Mouse (Mus musculus): Measurements from ENCODE around the gene Gtf3c3. TPM values are rescaled to one million over a fixed set of nuclear protein-coding genes. Genes with fewer than 3 reads are reported as not detected.
A peak's percentile ranks its signal among the peaks of the same experiment; 100 is the strongest.

Gene Gtf3c3
- 34.5 and 41.3 TPM in 2 replicates for polyA plus RNA-seq (2014; fragmentation: Nextera tagmentation; extraction: Ambion mirVana)

GRCm38 (mm10) chr1:54438340-54439079 lies at the start of gene Gtf3c3:
Gene Gtf3c3 (minus strand): TSS chr1:54438971.
- WGBS = 3% methylated on average over 39 of the region's 39 CpGs
- peak within 1 kb of the TSS; percentile 64 for H3K4me3 ChIP-seq (ENCODE audit: low read depth, low read length)
- H3K9ac ChIP-seq (ENCODE audit: low read length) = peak within 1 kb of the TSS; percentile 91
- H3K4me2 ChIP-seq = peak within 1 kb of the TSS; percentile 75
- no peaks in the 10 kb centered on the region for H3K4me1 ChIP-seq (ENCODE audit: control insufficient read depth, insufficient read depth, low read length)
- peak; percentile 99 for ATAC-seq (ENCODE audit: low FRiP score)
- no peaks in the 10 kb centered on the region for H3K9me3 ChIP-seq (ENCODE audit: control insufficient read depth, low read length)
- H3K36me3 ChIP-seq (ENCODE audit: control insufficient read depth, insufficient read depth, low read length) = no peaks in the 10 kb centered on the region
- H3K27ac ChIP-seq (ENCODE audit: low read depth, low read length) = no peak within 1 kb of the TSS
- H3K27me3 ChIP-seq (ENCODE audit: control insufficient read depth, insufficient read depth, low read length) = no peaks in the 10 kb centered on the region
- peak; percentile 98 for DNase-seq (ENCODE audit: low spot score, missing footprints)

- peak; percentile 85 for DNase-seq (ENCODE audit: low spot score, missing footprints)
- Histone ChIP-seq H3K27ac (ENCODE audit: low read depth, low read length) (no peak overlapping the region; the same call in 1 of the 2 replicates), H3K4me1 (ENCODE audit: control insufficient read depth, insufficient read depth, low read length) (no peaks in the 10 kb centered on the region), H3K9me3 (ENCODE audit: control insufficient read depth, low read length) (no peaks in the 10 kb centered on the region), H3K9ac (ENCODE audit: low read length) (no peak overlapping the region), H3K4me3 (ENCODE audit: low read depth, low read length) (no peak overlapping the region), H3K27me3 (ENCODE audit: control insufficient read depth, insufficient read depth, low read length) (no peaks in the 10 kb centered on the region), H3K4me2 (no peak overlapping the region), H3K36me3 (ENCODE audit: control insufficient read depth, insufficient read depth, low read length) (peaks cover 4% of the 10 kb centered on the region; the same call in 1 of the 2 replicates)
- peak; percentile 94 for ATAC-seq (ENCODE audit: low FRiP score)
- WGBS = 65% methylated on average over 3 of the region's 3 CpGs
These were observed 46.1 kb upstream of the Gtf3c3 start for GRCm38 (mm10) chr1:54484744-54485420.

- Histone ChIP-seq H3K4me1 (ENCODE audit: control insufficient read depth, insufficient read depth, low read length) (no peaks in the 10 kb centered on the region), H3K27me3 (ENCODE audit: control insufficient read depth, insufficient read depth, low read length) (no peaks in the 10 kb centered on the region), H3K4me3 (ENCODE audit: low read depth, low read length) (no peak overlapping the region), H3K4me2 (no peak overlapping the region), H3K9me3 (ENCODE audit: control insufficient read depth, low read length) (no peaks in the 10 kb centered on the region), H3K36me3 (ENCODE audit: control insufficient read depth, insufficient read depth, low read length) (peaks cover 4% of the 10 kb centered on the region; the same call in 1 of the 2 replicates), H3K9ac (ENCODE audit: low read length) (no peak overlapping the region), H3K27ac (ENCODE audit: low read depth, low read length) (no peak overlapping the region)
- 93% methylated on average over 12 of the region's 12 CpGs for WGBS
- no peak for ATAC-seq (ENCODE audit: low FRiP score)
- DNase-seq (ENCODE audit: low spot score, missing footprints) = peak; percentile 53
These were observed 41.7 kb upstream of the Gtf3c3 start for GRCm38 (mm10) chr1:54480491-54480890.

GRCm38 (mm10) chr1:54468662-54469061 lies 29.9 kb upstream of the Gtf3c3 start:
- DNase-seq (ENCODE audit: low spot score, missing footprints) (no peak), ATAC-seq (ENCODE audit: low FRiP score) (no peak)
- no peak overlapping the region for H3K4me3 ChIP-seq (ENCODE audit: low read depth, low read length)
- no peak overlapping the region for H3K4me2 ChIP-seq
- no peaks in the 10 kb centered on the region for H3K27me3 ChIP-seq (ENCODE audit: control insufficient read depth, insufficient read depth, low read length)
- H3K9ac ChIP-seq (ENCODE audit: low read length) = no peak overlapping the region
- H3K9me3 ChIP-seq (ENCODE audit: control insufficient read depth, low read length) = no peaks in the 10 kb centered on the region
- no peaks in the 10 kb centered on the region for H3K36me3 ChIP-seq (ENCODE audit: control insufficient read depth, insufficient read depth, low read length)
- no peak overlapping the region for H3K27ac ChIP-seq (ENCODE audit: low read depth, low read length)
- H3K4me1 ChIP-seq (ENCODE audit: control insufficient read depth, insufficient read depth, low read length) = no peaks in the 10 kb centered on the region

DNA sequence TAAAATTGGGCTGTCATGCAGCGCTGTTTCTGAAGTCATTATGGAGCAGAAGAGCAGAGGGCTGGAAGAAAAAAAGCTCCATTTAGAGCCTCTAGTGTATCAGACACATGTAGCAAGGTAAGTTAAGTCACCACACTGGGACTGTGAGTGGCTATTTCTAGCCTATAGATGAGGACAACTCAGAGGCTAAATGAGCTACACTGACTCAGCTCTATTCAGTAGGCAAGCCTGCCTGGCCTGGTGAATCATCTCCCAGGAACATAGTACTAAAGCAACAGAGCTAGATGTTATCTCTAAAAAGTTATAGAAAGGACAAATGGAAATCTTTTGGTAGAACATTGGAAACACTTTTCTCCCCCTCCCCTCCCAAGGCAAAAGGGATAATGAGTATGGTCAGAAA lies 28.6 kb upstream of the Gtf3c3 start:
- ATAC-seq (ENCODE audit: low FRiP score) (no peak), DNase-seq (ENCODE audit: low spot score, missing footprints) (no peak)
- no peak overlapping the region for H3K9ac ChIP-seq (ENCODE audit: low read length)
- H3K4me2 ChIP-seq = no peak overlapping the region
- H3K27ac ChIP-seq (ENCODE audit: low read depth, low read length) = no peak overlapping the region
- H3K36me3 ChIP-seq (ENCODE audit: control insufficient read depth, insufficient read depth, low read length) = no peaks in the 10 kb centered on the region
- H3K27me3 ChIP-seq (ENCODE audit: control insufficient read depth, insufficient read depth, low read length) = no peaks in the 10 kb centered on the region
- H3K4me3 ChIP-seq (ENCODE audit: low read depth, low read length) = no peak overlapping the region
- H3K9me3 ChIP-seq (ENCODE audit: control insufficient read depth, low read length) = no peaks in the 10 kb centered on the region
- H3K4me1 ChIP-seq (ENCODE audit: control insufficient read depth, insufficient read depth, low read length) = no peaks in the 10 kb centered on the region
- WGBS = 100% methylated on average over 1 of the region's 1 CpGs

DNA sequence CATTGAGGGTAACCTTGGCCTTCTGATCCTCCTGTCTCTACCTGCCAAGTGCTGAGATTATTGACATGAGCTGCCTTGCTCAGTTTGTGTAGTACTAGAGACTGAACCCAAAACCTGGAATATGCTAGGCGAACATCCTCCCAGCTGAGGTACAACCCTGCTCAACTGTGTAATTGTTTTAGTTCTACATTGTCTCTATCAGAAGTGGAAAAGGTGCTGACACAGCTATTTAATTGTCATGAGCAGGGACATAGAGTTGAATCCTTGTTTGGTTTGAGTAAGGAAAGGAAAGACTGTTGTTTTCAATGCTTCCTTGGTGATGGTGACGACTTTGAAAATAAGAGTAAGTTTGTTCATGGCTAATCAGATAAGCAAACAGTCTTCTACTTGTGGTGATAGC lies 13.3 kb upstream of the Gtf3c3 start:
- DNase-seq (ENCODE audit: low spot score, missing footprints) (no peak), ATAC-seq (ENCODE audit: low FRiP score) (no peak)
- H3K4me3 ChIP-seq (ENCODE audit: low read depth, low read length) = no peak overlapping the region
- H3K9ac ChIP-seq (ENCODE audit: low read length) = no peak overlapping the region
- no peak overlapping the region for H3K27ac ChIP-seq (ENCODE audit: low read depth, low read length)
- H3K36me3 ChIP-seq (ENCODE audit: control insufficient read depth, insufficient read depth, low read length) = no peaks in the 10 kb centered on the region
- no peaks in the 10 kb centered on the region for H3K9me3 ChIP-seq (ENCODE audit: control insufficient read depth, low read length)
- no peaks in the 10 kb centered on the region for H3K4me1 ChIP-seq (ENCODE audit: control insufficient read depth, insufficient read depth, low read length)
- WGBS = 79% methylated on average over 2 of the region's 2 CpGs
- no peak overlapping the region for H3K4me2 ChIP-seq
- H3K27me3 ChIP-seq (ENCODE audit: control insufficient read depth, insufficient read depth, low read length) = no peaks in the 10 kb centered on the region

DNA sequence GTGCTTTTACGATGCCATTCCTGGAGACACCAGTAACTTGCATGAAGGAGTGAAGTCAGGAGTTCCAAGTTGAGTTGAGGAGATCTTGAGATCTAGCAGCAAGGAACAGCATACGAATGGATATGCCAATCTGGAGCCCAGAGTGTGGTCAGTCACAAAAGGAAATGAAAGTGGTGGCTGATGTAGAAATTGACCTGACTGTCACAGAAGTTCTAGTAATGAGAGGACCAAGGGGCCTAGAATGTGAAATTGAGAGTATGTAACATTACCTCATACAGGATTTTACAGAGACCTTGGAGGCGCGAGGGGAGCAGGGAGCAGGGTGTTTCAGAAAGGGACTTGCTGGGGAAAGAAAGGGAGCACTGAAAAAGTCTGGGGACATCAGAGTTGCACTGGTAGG lies 10.1 kb upstream of the Gtf3c3 start:
- ATAC-seq (ENCODE audit: low FRiP score) = no peak
- H3K36me3 ChIP-seq (ENCODE audit: control insufficient read depth, insufficient read depth, low read length) = no peaks in the 10 kb centered on the region
- WGBS = 84% methylated on average over 4 of the region's 4 CpGs

DNA sequence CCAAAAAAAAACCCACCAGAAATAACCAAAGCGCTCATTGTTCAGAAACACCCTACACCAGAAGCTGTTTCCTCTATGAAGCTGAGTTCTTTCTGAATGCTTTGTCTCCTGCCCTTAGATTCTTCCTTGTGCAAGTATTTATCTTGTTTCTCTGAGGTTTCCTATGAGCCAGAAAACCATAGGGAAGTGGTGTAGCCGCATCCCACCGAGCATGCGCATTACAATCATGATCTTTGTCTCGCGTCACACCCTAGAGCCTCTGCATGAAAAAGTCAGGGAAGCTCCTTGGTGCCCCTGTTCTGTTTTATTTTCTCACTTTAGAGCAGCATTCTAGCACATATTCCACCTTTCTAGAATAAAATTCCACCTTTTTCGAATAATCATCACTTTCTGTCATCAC lies 4.9 kb upstream of the Gtf3c3 start:
- WGBS = 64% methylated on average over 7 of the region's 7 CpGs
- no peak overlapping the region for H3K4me2 ChIP-seq
- no peak for DNase-seq (ENCODE audit: low spot score, missing footprints)
- no peak for ATAC-seq (ENCODE audit: low FRiP score)
- no peaks in the 10 kb centered on the region for H3K9me3 ChIP-seq (ENCODE audit: control insufficient read depth, low read length)
- H3K4me3 ChIP-seq (ENCODE audit: low read depth, low read length) = no peak overlapping the region
- H3K27ac ChIP-seq (ENCODE audit: low read depth, low read length) = no peak overlapping the region
- no peaks in the 10 kb centered on the region for H3K36me3 ChIP-seq (ENCODE audit: control insufficient read depth, insufficient read depth, low read length)
- no peaks in the 10 kb centered on the region for H3K4me1 ChIP-seq (ENCODE audit: control insufficient read depth, insufficient read depth, low read length)
- no peak overlapping the region for H3K9ac ChIP-seq (ENCODE audit: low read length)
- H3K27me3 ChIP-seq (ENCODE audit: control insufficient read depth, insufficient read depth, low read length) = no peaks in the 10 kb centered on the region

More for the DNA sequence above, 10.1 kb upstream of the Gtf3c3 start:
- H3K9ac ChIP-seq (ENCODE audit: low read length) = no peak overlapping the region
- no peaks in the 10 kb centered on the region for H3K27me3 ChIP-seq (ENCODE audit: control insufficient read depth, insufficient read depth, low read length)
- no peaks in the 10 kb centered on the region for H3K9me3 ChIP-seq (ENCODE audit: control insufficient read depth, low read length)
- H3K4me2 ChIP-seq = no peak overlapping the region
- no peaks in the 10 kb centered on the region for H3K4me1 ChIP-seq (ENCODE audit: control insufficient read depth, insufficient read depth, low read length)
- no peak overlapping the region for H3K27ac ChIP-seq (ENCODE audit: low read depth, low read length)
- no peak overlapping the region for H3K4me3 ChIP-seq (ENCODE audit: low read depth, low read length)
- no peak for DNase-seq (ENCODE audit: low spot score, missing footprints)

GRCm38 (mm10) chr1:54439080-54439476 lies 307 bp upstream of the Gtf3c3 start:
- no peaks in the 10 kb centered on the region for H3K4me1 ChIP-seq (ENCODE audit: control insufficient read depth, insufficient read depth, low read length)
- peak overlapping the region; percentile 64 for H3K4me3 ChIP-seq (ENCODE audit: low read depth, low read length)
- peak overlapping the region; percentile 75 for H3K4me2 ChIP-seq
- H3K36me3 ChIP-seq (ENCODE audit: control insufficient read depth, insufficient read depth, low read length) = no peaks in the 10 kb centered on the region
- H3K9me3 ChIP-seq (ENCODE audit: control insufficient read depth, low read length) = no peaks in the 10 kb centered on the region
- ATAC-seq (ENCODE audit: low FRiP score) = peak; percentile 17
- H3K27ac ChIP-seq (ENCODE audit: low read depth, low read length) = no peak overlapping the region
- H3K27me3 ChIP-seq (ENCODE audit: control insufficient read depth, insufficient read depth, low read length) = no peaks in the 10 kb centered on the region
- DNase-seq (ENCODE audit: low spot score, missing footprints) = no peak
- 54% methylated on average over 3 of the region's 3 CpGs for WGBS
- H3K9ac ChIP-seq (ENCODE audit: low read length) = peak overlapping the region; percentile 91

Measured in midbrain, embryonic 11.5 days (tissue).